Mouse (Mus musculus) hindbrain, embryonic 12.5 days (tissue): ENCODE data around the gene Cdca3. TPM values are rescaled to one million over a fixed set of nuclear protein-coding genes. Genes with fewer than 3 reads are reported as not detected.
"Not testable (repeated sequence)": the region's sequence is repeated elsewhere in the genome, so short reads cannot be mapped to it uniquely, and the experiment has no call there.

ENCODE experiments used
- ATAC-seq: fragments of 200-750 bp; cut with Nextera tagmentation; 2 replicates; pipeline ENCODE4 v1.8.0; 2017; ENCODE audit warnings: moderate TSS enrichment; ENCODE audit not compliant: low FRiP score
- H3K27ac ChIP-seq: fragments of 300-500 bp; sonication (generic); 2 replicates; pipeline ENCODE4 v1.5.1; 2016; ENCODE audit warnings: mild to moderate bottlenecking
- H3K27me3 ChIP-seq: fragments of 300-500 bp; sonication (generic); 2 replicates; pipeline ENCODE4 v1.6.1; 2016; ENCODE audit warnings: mild to moderate bottlenecking
- H3K36me3 ChIP-seq: fragments of 300-500 bp; sonication (generic); 2 replicates; pipeline ENCODE4 v1.6.1; 2016; ENCODE audit warnings: mild to moderate bottlenecking
- H3K4me1 ChIP-seq: fragments of 300-500 bp; sonication (generic); 2 replicates; pipeline ENCODE4 v1.6.1; 2016
- H3K4me2 ChIP-seq: fragments of 300-500 bp; sonication (generic); replicated peaks from 2 replicates; pipeline ENCODE4 v1.6.1; 2016; ENCODE audit warnings: mild to moderate bottlenecking
- H3K4me3 ChIP-seq: fragments of 300-500 bp; sonication (generic); 2 replicates; pipeline ENCODE4 v1.5.1; 2016; ENCODE audit warnings: mild to moderate bottlenecking
- H3K9ac ChIP-seq: fragments of 300-500 bp; sonication (generic); 2 replicates; pipeline ENCODE4 v1.6.1; 2016; ENCODE audit warnings: mild to moderate bottlenecking, moderate library complexity
- H3K9me3 ChIP-seq: fragments of 300-500 bp; sonication (generic); replicated peaks from 2 replicates; pipeline ENCODE4 v1.6.1; 2016; ENCODE audit warnings: mild to moderate bottlenecking
- WGBS: fragments of 180-500 bp; shearing (Covaris S2); methylation state at CpG from one replicate; pipeline ENCODE4 v1.1.7; 2016; 5-methylcytosine and 5-hydroxymethylcytosine counted together
- polyA plus RNA-seq: library from polyadenylated mRNA; unstranded; fragments of >200 nt; fragmentation: Nextera tagmentation; extraction: Ambion mirVana; gene quantifications from 2 replicates; pipeline ENCODE4 v1.2.1, GENCODE M21; 2016

Cdca3 gene
- polyA plus RNA-seq, 1 experiment from 2014 or later = 120 TPM

- peaks cover 13% of the 10 kb centered on the region for H3K4me1 ChIP-seq
- 90% methylated on average over 8 of the region's 8 CpGs for WGBS
- H3K4me3 ChIP-seq = no peak overlapping the region
- no peak overlapping the region for H3K27ac ChIP-seq
- H3K9me3 ChIP-seq = no peaks in the 10 kb centered on the region
- no peak overlapping the region for H3K4me2 ChIP-seq
- H3K36me3 ChIP-seq = peaks cover 80% of the 10 kb centered on the region
- no peak for ATAC-seq
- no peak overlapping the region for H3K9ac ChIP-seq
- H3K27me3 ChIP-seq = no peaks in the 10 kb centered on the region
Observed at GRCm38 (mm10) chr6:124817971-124818370, 11.4 kb upstream of the Cdca3 start.

GRCm38 (mm10) chr6:124820891-124821290 is 8.5 kb upstream of the Cdca3 start:
- WGBS = 97% methylated on average over 5 of the region's 5 CpGs
- no peak for ATAC-seq
- no peak overlapping the region for H3K9ac ChIP-seq
- no peak overlapping the region for H3K27ac ChIP-seq
- peaks cover 100% of the 10 kb centered on the region for H3K36me3 ChIP-seq
- H3K27me3 ChIP-seq = no peaks in the 10 kb centered on the region
- H3K4me1 ChIP-seq = no peaks in the 10 kb centered on the region
- H3K4me2 ChIP-seq = no peak overlapping the region
- no peak overlapping the region for H3K4me3 ChIP-seq
- H3K9me3 ChIP-seq = no peaks in the 10 kb centered on the region

DNA sequence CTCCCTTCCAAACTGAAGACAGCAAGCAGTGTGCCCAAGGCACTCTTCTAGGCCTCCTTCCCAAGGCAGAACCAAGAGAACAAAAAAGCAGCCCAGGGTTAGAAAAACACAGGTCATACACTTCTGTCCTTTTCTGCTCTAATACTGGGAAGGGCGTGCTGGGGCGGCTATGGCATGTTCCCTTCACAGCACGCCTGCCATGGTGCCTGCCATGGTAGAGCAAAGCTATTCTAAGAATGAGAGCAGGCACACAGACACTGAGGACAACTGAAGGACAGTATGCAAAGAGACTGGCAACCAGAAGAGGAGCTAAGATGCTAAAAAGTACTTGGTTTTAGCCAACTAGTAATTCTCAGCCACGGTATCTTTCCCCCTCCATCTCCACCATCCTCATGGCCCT is 7.3 kb upstream of the Cdca3 start:
- Histone ChIP-seq H3K9ac (no peak overlapping the region), H3K27ac (no peak overlapping the region), H3K4me2 (no peak overlapping the region), H3K4me3 (no peak overlapping the region), H3K27me3 (no peaks in the 10 kb centered on the region), H3K9me3 (no peaks in the 10 kb centered on the region), H3K4me1 (no peaks in the 10 kb centered on the region), H3K36me3 (peaks cover 93% of the 10 kb centered on the region)
- ATAC-seq = no peak
- 93% methylated on average over 4 of the region's 4 CpGs for WGBS

DNA sequence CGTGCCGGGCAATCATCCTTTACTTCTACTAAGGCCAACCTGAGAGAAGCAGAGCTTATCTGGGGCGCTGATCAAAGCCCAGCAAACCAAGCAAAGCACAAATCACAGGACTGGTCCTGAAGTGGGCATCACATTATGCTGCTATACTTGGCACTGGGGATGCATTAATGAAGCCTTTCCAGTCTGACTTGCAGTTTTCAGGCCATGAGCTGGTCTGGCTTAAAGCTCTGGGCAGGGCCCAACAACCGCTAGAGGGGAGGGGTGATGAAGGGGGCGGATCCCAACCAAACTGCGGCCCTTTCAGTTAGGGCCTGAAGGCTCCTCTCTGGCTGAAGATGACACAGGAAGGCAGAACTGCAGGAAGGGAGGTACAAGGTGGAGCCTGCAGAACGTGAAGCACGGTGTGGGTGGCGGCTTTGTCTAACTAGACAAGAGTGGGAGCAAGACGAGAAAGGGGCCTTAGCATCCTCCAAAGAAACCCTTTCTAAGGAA is 1.2 kb upstream of the Cdca3 start:
- peak overlapping the region; percentile 85 for H3K4me2 ChIP-seq
- peak overlapping the region; percentile 60 for H3K27ac ChIP-seq
- H3K9me3 ChIP-seq = no peaks in the 10 kb centered on the region
- peak overlapping the region; percentile 58 for H3K9ac ChIP-seq
- H3K4me3 ChIP-seq = peak overlapping the region; percentile 44
- 26% methylated on average over 10 of the region's 10 CpGs for WGBS
- no peaks in the 10 kb centered on the region for H3K27me3 ChIP-seq
- H3K4me1 ChIP-seq = peaks cover 25% of the 10 kb centered on the region
- peaks cover 46% of the 10 kb centered on the region for H3K36me3 ChIP-seq
- no peak for ATAC-seq

DNA sequence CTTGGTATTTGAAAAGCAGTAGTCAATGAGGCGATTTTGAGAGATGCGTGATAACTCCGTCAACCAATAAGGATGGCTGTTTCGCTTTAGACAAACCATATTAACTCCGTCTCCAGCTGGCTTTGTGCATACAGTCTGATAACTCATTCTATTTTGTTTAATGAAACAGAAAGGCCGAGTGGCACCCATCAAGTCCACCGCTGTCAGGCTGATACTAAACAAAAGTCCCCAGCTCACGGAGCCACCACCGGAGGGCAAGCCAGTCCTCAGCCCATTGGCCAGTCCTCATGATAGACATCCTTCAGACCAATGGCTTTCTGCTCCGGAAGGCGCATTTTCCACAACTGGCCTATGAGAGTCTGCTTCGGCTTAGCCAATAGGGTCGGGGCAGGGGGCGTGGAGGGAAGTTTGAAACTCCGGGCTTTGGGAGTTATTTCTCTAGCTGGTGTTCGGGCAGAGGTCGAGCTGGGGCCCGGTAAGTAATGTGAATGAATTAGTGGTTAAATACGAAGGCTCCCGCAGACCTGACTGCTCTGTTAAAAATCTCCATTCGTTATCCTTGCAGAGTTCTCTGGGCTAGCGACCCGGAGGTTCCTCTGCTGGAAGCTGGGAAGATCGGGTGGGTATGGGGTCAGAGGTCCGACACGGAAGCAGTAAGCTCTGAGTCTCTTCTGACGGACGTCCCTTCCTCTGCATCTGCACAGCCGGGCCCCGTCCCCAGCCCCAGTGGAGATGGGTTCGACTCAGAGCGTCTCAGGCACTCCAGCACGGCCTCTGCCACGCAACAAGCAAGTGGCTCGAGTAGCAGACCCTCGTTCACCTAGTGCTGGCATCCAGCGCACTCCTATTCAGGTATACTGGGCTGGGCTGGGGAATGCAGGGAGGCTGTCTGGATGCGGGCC is 703 bp downstream of the Cdca3 start:
- WGBS = under 1% methylated on average over 38 of the region's 38 CpGs
- Histone ChIP-seq H3K36me3 (peaks cover 34% of the 10 kb centered on the region), H3K4me1 (peaks cover 25% of the 10 kb centered on the region)

DNA sequence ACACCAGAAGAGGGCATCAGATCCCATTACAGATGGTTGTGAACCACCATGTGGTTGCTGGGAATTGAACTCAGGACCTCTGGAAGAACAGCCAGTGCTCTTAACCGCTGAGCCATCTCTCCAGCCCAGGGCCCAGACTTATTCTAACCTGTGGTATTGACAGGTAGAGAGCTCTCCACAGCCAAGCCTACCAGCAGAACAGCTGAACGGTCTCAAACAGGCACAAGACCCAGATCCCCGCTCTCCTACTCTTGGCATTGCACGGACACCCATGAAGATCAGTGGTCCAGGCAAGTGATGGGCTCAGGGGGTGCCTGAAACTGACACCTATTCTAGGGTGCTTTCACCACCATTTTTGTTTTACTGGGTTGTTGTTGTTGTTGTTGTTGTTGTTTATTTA is 1.9 kb downstream of the Cdca3 start:
- 98% methylated on average over 4 of the region's 4 CpGs for WGBS
- H3K9ac ChIP-seq = peak overlapping the region; percentile 67; the same call in 1 of the 2 replicates

More for the DNA sequence above, 703 bp downstream of the Cdca3 start:
- no peaks in the 10 kb centered on the region for H3K27me3 ChIP-seq
- H3K9me3 ChIP-seq = no peaks in the 10 kb centered on the region
- H3K9ac ChIP-seq = peak overlapping the region; percentile 67
- peak overlapping the region; percentile 85 for H3K27ac ChIP-seq
- H3K4me2 ChIP-seq = peak overlapping the region; percentile 72
- ATAC-seq = peak; percentile 90
- peak overlapping the region; percentile 44 for H3K4me3 ChIP-seq

GRCm38 (mm10) chr6:124831649-124832048 is 2.3 kb downstream of the Cdca3 start:
- no peaks in the 10 kb centered on the region for H3K9me3 ChIP-seq
- no peak overlapping the region for H3K27ac ChIP-seq
- no peak overlapping the region for H3K4me3 ChIP-seq
- WGBS = 94% methylated on average over 8 of the region's 8 CpGs
- H3K4me1 ChIP-seq = peaks cover 31% of the 10 kb centered on the region
- no peak overlapping the region for H3K9ac ChIP-seq
- peak overlapping the region; percentile 72; the same call in 1 of the 2 replicates for H3K4me2 ChIP-seq
- H3K36me3 ChIP-seq = peaks cover 20% of the 10 kb centered on the region
- no peaks in the 10 kb centered on the region for H3K27me3 ChIP-seq
- no peak for ATAC-seq

More for the DNA sequence above, 1.9 kb downstream of the Cdca3 start:
- not testable (repeated sequence) for ATAC-seq, H3K27ac ChIP-seq, H3K27me3 ChIP-seq, H3K9me3 ChIP-seq
- Histone ChIP-seq H3K4me1 (peaks cover 31% of the 10 kb centered on the region), H3K4me2 (peak overlapping the region; percentile 72), H3K36me3 (peaks cover 22% of the 10 kb centered on the region), H3K4me3 (peak overlapping the region; percentile 44; the same call in 1 of the 2 replicates)

GRCm38 (mm10) chr6:124834512-124835081 is 5.2 kb downstream of the Cdca3 start:
- no peak for ATAC-seq
- WGBS = 85% methylated on average over 6 of the region's 6 CpGs
- Histone ChIP-seq H3K9me3 (no peaks in the 10 kb centered on the region), H3K4me3 (no peak overlapping the region), H3K27me3 (peaks cover 5% of the 10 kb centered on the region; the same call in 1 of the 2 replicates), H3K36me3 (peaks cover 20% of the 10 kb centered on the region), H3K9ac (peak overlapping the region; percentile 35; the same call in 1 of the 2 replicates), H3K4me2 (no peak overlapping the region), H3K27ac (no peak overlapping the region), H3K4me1 (peaks cover 28% of the 10 kb centered on the region)

DNA sequence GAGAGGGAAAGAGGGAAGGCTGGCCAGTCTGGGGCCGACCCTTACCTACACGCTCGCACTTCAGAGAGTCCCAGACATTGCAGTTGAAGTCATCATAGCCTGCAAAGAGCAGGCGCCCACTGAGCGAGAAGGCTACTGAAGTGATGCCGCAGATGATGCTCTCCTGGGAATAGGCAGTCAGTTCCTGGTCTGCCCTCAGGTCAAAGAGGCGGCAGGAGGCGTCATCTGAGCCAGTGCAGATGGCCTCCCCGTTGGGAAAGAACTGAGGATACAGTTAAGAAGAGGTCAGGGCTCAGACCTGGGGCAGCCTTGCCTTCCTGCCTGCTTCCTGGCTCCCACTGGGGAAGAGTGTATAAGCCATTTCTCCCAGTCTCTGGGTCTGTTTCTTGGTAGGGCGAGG is 6.2 kb downstream of the Cdca3 start:
- no peak for ATAC-seq
- H3K4me3 ChIP-seq = no peak overlapping the region
- H3K9ac ChIP-seq = peak overlapping the region; percentile 24; the same call in 1 of the 2 replicates
- no peaks in the 10 kb centered on the region for H3K9me3 ChIP-seq
- H3K4me1 ChIP-seq = peaks cover 33% of the 10 kb centered on the region
- H3K36me3 ChIP-seq = peaks cover 20% of the 10 kb centered on the region
- H3K4me2 ChIP-seq = no peak overlapping the region
- 52% methylated on average over 10 of the region's 10 CpGs for WGBS
- no peak overlapping the region for H3K27ac ChIP-seq
- H3K27me3 ChIP-seq = peaks cover 8% of the 10 kb centered on the region; the same call in 1 of the 2 replicates

GRCm38 (mm10) chr6:124836411-124836810 is 7.1 kb downstream of the Cdca3 start:
- peaks cover 24% of the 10 kb centered on the region for H3K36me3 ChIP-seq
- H3K4me2 ChIP-seq = no peak overlapping the region
- H3K4me3 ChIP-seq = no peak overlapping the region
- no peak overlapping the region for H3K27ac ChIP-seq
- WGBS = 82% methylated on average over 7 of the region's 7 CpGs
- ATAC-seq = no peak
- H3K27me3 ChIP-seq = peaks cover 8% of the 10 kb centered on the region; the same call in 1 of the 2 replicates
- H3K4me1 ChIP-seq = peaks cover 28% of the 10 kb centered on the region
- no peaks in the 10 kb centered on the region for H3K9me3 ChIP-seq
- no peak overlapping the region for H3K9ac ChIP-seq

GRCm38 (mm10) chr6:124839805-124840204 is 10.5 kb downstream of the Cdca3 start:
- H3K4me1 ChIP-seq = peaks cover 22% of the 10 kb centered on the region
- H3K9ac ChIP-seq = peak overlapping the region; percentile 47
- H3K4me2 ChIP-seq = peak overlapping the region; percentile 21; the same call in 1 of the 2 replicates
- WGBS = 12% methylated on average over 8 of the region's 8 CpGs
- H3K9me3 ChIP-seq = no peaks in the 10 kb centered on the region
- H3K27me3 ChIP-seq = peaks cover 8% of the 10 kb centered on the region; the same call in 1 of the 2 replicates
- peak; percentile 20; the same call in 1 of the 2 replicates for ATAC-seq
- peaks cover 18% of the 10 kb centered on the region for H3K36me3 ChIP-seq
- H3K4me3 ChIP-seq = no peak overlapping the region
- H3K27ac ChIP-seq = 0 out of 2 replicates have a peak overlapping the region, but pooled peaks have one; percentile 40
